Mouse (Mus musculus): ENCODE data around the gene Ms4a14. TPM values are rescaled to one million over a fixed set of nuclear protein-coding genes. Genes with fewer than 3 reads are reported as not detected.

Gene Ms4a14
- polyA plus RNA-seq (2015; fragmentation: Illumina TruSeq; extraction: RNeasy Lipid Tissue Mini Kit (QIAGEN cat#74804); ENCODE audit: insufficient read depth, low read depth, low replicate concordance), result 0.31 TPM

DNA sequence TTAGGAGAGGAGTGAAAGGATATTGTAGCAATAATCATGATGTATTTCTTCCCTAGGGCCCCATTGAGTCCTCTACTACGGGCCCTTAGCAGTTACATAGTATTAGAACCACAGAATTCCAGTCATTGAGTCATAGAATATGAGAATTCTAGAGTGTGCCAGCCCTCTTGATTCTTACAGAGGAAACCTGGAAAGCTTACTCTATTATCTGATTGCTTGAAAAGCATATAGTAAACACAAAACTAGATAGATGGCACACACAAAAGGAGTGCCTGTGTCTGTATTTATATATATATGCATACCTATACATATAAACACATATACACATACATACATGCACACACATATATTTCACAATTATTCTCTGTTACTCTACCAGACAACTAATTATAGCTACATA lies at the start of gene Ms4a14:
Ms4a14 (minus strand) TSS at position 101 of the 400 bp plus-strand sequence.

DNA sequence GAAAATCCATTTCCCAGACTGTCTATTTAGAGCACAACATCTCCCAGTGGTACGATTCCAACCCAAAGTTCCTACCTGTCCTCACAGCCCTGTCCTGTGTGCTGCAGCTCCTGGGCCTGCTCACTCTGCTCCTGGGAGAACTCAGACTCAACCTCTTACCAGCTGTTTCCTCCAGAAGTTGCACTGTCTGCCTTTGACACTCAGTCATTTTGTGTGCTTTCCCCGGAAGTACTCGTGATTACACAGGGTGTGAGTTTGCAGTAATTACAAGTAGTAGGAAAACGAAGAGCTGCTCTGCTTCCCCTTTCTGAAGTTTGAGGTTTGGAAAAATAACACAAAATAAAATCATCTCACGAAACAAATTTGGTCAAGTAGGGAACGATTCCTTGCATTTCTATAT lies 21.7 kb upstream of the Ms4a14 start, which contains the start of gene Ms4a7:
Ms4a7 (minus strand) TSS at position 215 of the 400 bp plus-strand sequence.

DNA sequence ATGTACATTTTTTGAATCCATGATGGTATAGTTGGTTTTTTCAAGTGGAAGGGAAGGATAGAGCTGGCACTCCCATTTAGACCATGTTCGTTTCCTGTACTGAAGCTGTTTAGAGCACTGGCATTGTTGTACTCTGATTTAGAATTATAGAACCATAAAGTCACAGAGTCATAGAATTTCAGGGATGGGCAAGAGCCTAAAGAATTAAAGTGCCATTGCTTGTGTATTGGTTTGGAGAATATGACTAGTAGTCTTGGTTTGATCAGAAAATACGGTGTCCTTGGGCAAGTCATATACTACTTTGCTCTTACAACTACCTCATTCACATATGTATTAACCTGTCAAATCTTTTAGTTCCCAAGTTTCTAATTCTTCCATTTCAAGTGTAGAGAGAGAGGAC lies 30.5 kb downstream of the Ms4a14 start, which contains the start of gene Ms4a5:
Ms4a5 (minus strand) TSS at position 101 of the 400 bp plus-strand sequence.

DNA sequence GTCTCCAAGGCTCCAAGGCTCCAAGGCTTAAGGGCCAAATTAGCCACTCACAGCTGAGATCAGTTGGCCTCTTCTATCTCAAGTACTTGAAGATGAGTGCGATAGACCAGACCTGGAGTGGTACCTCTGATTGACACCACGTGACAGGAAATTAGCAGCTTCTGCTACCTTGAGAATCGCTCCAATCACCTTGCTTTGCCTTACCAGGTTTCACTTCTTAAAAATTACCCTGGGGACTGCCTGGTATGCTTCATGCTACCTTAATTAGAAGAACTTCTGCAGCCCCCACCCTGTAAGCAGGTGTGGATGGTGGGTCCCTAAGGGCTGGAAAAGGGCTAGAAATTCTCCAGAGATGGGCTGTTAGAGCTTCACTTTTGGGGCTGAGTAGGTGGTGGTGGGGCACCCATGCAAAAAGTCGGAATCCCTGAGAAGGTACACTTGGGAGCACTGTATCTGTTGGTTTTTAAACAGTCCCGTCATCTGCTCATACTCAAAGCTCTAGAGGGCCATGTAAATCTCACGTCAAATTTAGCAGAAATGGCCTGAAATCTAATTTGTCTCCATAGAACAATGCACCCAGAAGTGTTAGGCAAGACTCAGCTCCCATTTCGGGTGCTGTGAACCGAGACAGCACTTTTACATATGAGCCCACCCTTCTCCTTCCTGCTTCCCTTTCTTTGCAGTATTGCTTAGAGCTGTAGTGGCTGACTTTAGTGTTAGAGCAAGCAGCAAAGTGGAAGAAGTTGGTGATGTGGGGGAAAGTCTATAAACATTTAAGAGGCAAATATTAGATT lies 48.0 kb downstream of the Ms4a14 start, which contains the start of gene Ms4a1:
Ms4a1 (minus strand) TSS at position 190 of the 794 bp plus-strand sequence.

Other genes starting within 250 kb of the Ms4a14 start
- gene Ms4a8a, start 233.4 kb downstream of the Ms4a14 start, polyA plus RNA-seq (2015; fragmentation: Illumina TruSeq; extraction: RNeasy Lipid Tissue Mini Kit (QIAGEN cat#74804); ENCODE audit: insufficient read depth, low read depth, low replicate concordance), result not detected
- gene 1700017D01Rik, start 183.6 kb downstream of the Ms4a14 start, polyA plus RNA-seq (2015; fragmentation: Illumina TruSeq; extraction: RNeasy Lipid Tissue Mini Kit (QIAGEN cat#74804); ENCODE audit: insufficient read depth, low read depth, low replicate concordance), result not detected
- gene 1700025F22Rik, start 149.1 kb downstream of the Ms4a14 start, polyA plus RNA-seq (2015; fragmentation: Illumina TruSeq; extraction: RNeasy Lipid Tissue Mini Kit (QIAGEN cat#74804); ENCODE audit: insufficient read depth, low read depth, low replicate concordance), result not detected
- gene Ms4a13, start 117.7 kb downstream of the Ms4a14 start, polyA plus RNA-seq (2015; fragmentation: Illumina TruSeq; extraction: RNeasy Lipid Tissue Mini Kit (QIAGEN cat#74804); ENCODE audit: insufficient read depth, low read depth, low replicate concordance), result not detected
- not detected for gene Ms4a12, start 82.0 kb downstream of the Ms4a14 start, polyA plus RNA-seq (2015; fragmentation: Illumina TruSeq; extraction: RNeasy Lipid Tissue Mini Kit (QIAGEN cat#74804); ENCODE audit: insufficient read depth, low read depth, low replicate concordance)
- gene Ms4a1, start 48.2 kb downstream of the Ms4a14 start, polyA plus RNA-seq (2015; fragmentation: Illumina TruSeq; extraction: RNeasy Lipid Tissue Mini Kit (QIAGEN cat#74804); ENCODE audit: insufficient read depth, low read depth, low replicate concordance), result 0.52 TPM
- gene Ms4a5, start 30.6 kb downstream of the Ms4a14 start, polyA plus RNA-seq (2015; fragmentation: Illumina TruSeq; extraction: RNeasy Lipid Tissue Mini Kit (QIAGEN cat#74804); ENCODE audit: insufficient read depth, low read depth, low replicate concordance), result not detected
- gene Ms4a7, start 21.7 kb upstream of the Ms4a14 start, polyA plus RNA-seq (2015; fragmentation: Illumina TruSeq; extraction: RNeasy Lipid Tissue Mini Kit (QIAGEN cat#74804); ENCODE audit: insufficient read depth, low read depth, low replicate concordance), result 1.9 TPM
- gene Ms4a4a, start 61.1 kb upstream of the Ms4a14 start, polyA plus RNA-seq (2015; fragmentation: Illumina TruSeq; extraction: RNeasy Lipid Tissue Mini Kit (QIAGEN cat#74804); ENCODE audit: insufficient read depth, low read depth, low replicate concordance), result 2.9 TPM
- gene Ms4a4c, start 90.3 kb upstream of the Ms4a14 start, polyA plus RNA-seq (2015; fragmentation: Illumina TruSeq; extraction: RNeasy Lipid Tissue Mini Kit (QIAGEN cat#74804); ENCODE audit: insufficient read depth, low read depth, low replicate concordance), result not detected
- not detected for gene Ms4a4b, start 129.1 kb upstream of the Ms4a14 start, polyA plus RNA-seq (2015; fragmentation: Illumina TruSeq; extraction: RNeasy Lipid Tissue Mini Kit (QIAGEN cat#74804); ENCODE audit: insufficient read depth, low read depth, low replicate concordance)
- 3.3 TPM for gene Ms4a6c, start 154.9 kb upstream of the Ms4a14 start, polyA plus RNA-seq (2015; fragmentation: Illumina TruSeq; extraction: RNeasy Lipid Tissue Mini Kit (QIAGEN cat#74804); ENCODE audit: insufficient read depth, low read depth, low replicate concordance)
- not detected for gene Gm8369, start 171.5 kb upstream of the Ms4a14 start, polyA plus RNA-seq (2015; fragmentation: Illumina TruSeq; extraction: RNeasy Lipid Tissue Mini Kit (QIAGEN cat#74804); ENCODE audit: insufficient read depth, low read depth, low replicate concordance)
- 3.0 TPM for gene Ms4a6b, start 202.1 kb upstream of the Ms4a14 start, polyA plus RNA-seq (2015; fragmentation: Illumina TruSeq; extraction: RNeasy Lipid Tissue Mini Kit (QIAGEN cat#74804); ENCODE audit: insufficient read depth, low read depth, low replicate concordance)
- 8.9 TPM for gene Ms4a4d, start 222.3 kb upstream of the Ms4a14 start, polyA plus RNA-seq (2015; fragmentation: Illumina TruSeq; extraction: RNeasy Lipid Tissue Mini Kit (QIAGEN cat#74804); ENCODE audit: insufficient read depth, low read depth, low replicate concordance)

Measured in pancreas, adult 10 weeks (tissue).